Mouse (Mus musculus): Measurements from ENCODE around the gene Gm10382. TPM values are rescaled to one million over a fixed set of nuclear protein-coding genes. Genes with fewer than 3 reads are reported as not detected.

The Gm10382 gene
- polyA plus RNA-seq, 1 experiment from 2014 or later, result 0.59 TPM

GRCm38 (mm10) chr5:125363894-125364293 lies 25.2 kb upstream of the Gm10382 start:
- no peak for DNase-seq (ENCODE audit: low spot score)
- Histone ChIP-seq H3K9ac (ENCODE audit: low read depth, low read length) (no peak overlapping the region), H3K4me1 (replicated peaks; ENCODE audit: control insufficient read depth, insufficient read depth, low read length) (no peaks in the 10 kb centered on the region), H3K4me2 (replicated peaks; ENCODE audit: low read depth, low read length) (no peak overlapping the region), H3K4me3 (ENCODE audit: low read depth, low read length) (no peak overlapping the region), H3K36me3 (ENCODE audit: control insufficient read depth, insufficient read depth, low read length) (no peaks in the 10 kb centered on the region), H3K27me3 (ENCODE audit: control insufficient read depth, insufficient read depth, low read length) (no peaks in the 10 kb centered on the region), H3K9me3 (ENCODE audit: control insufficient read depth, low read length) (no peaks in the 10 kb centered on the region), H3K27ac (ENCODE audit: low read depth, low read length) (no peak overlapping the region)
- ATAC-seq (ENCODE audit: low FRiP score), result no peak
- WGBS, result 88% methylated on average over 7 of the region's 7 CpGs

- H3K27ac ChIP-seq (ENCODE audit: low read depth, low read length), result no peak overlapping the region
- WGBS, result 82% methylated on average over 4 of the region's 4 CpGs
- H3K4me3 ChIP-seq (ENCODE audit: low read depth, low read length), result no peak overlapping the region
- no peak for ATAC-seq (ENCODE audit: low FRiP score)
- H3K4me1 ChIP-seq (replicated peaks; ENCODE audit: control insufficient read depth, insufficient read depth, low read length), result no peaks in the 10 kb centered on the region
- no peak for DNase-seq (ENCODE audit: low spot score)
- no peaks in the 10 kb centered on the region for H3K27me3 ChIP-seq (ENCODE audit: control insufficient read depth, insufficient read depth, low read length)
- H3K9ac ChIP-seq (ENCODE audit: low read depth, low read length), result no peak overlapping the region
- no peaks in the 10 kb centered on the region for H3K9me3 ChIP-seq (ENCODE audit: control insufficient read depth, low read length)
- H3K4me2 ChIP-seq (replicated peaks; ENCODE audit: low read depth, low read length), result no peak overlapping the region
- H3K36me3 ChIP-seq (ENCODE audit: control insufficient read depth, insufficient read depth, low read length), result no peaks in the 10 kb centered on the region
These were observed 24.2 kb upstream of the Gm10382 start for GRCm38 (mm10) chr5:125364851-125365429.

- ATAC-seq (ENCODE audit: low FRiP score), result no peak
- WGBS, result 72% methylated on average over 5 of the region's 5 CpGs
- DNase-seq (ENCODE audit: low spot score), result no peak
These were observed 21.0 kb upstream of the Gm10382 start for GRCm38 (mm10) chr5:125368156-125368555.

GRCm38 (mm10) chr5:125368568-125368967 lies 20.6 kb upstream of the Gm10382 start:
- DNase-seq (ENCODE audit: low spot score) (peak; percentile 76), ATAC-seq (ENCODE audit: low FRiP score) (no peak)
- H3K36me3 ChIP-seq (ENCODE audit: control insufficient read depth, insufficient read depth, low read length), result no peaks in the 10 kb centered on the region
- no peaks in the 10 kb centered on the region for H3K9me3 ChIP-seq (ENCODE audit: control insufficient read depth, low read length)
- no peak overlapping the region for H3K4me2 ChIP-seq (replicated peaks; ENCODE audit: low read depth, low read length)
- no peaks in the 10 kb centered on the region for H3K4me1 ChIP-seq (replicated peaks; ENCODE audit: control insufficient read depth, insufficient read depth, low read length)
- H3K4me3 ChIP-seq (ENCODE audit: low read depth, low read length), result no peak overlapping the region
- H3K9ac ChIP-seq (ENCODE audit: low read depth, low read length), result no peak overlapping the region
- 1% methylated on average over 4 of the region's 4 CpGs for WGBS
- H3K27me3 ChIP-seq (ENCODE audit: control insufficient read depth, insufficient read depth, low read length), result no peaks in the 10 kb centered on the region
- H3K27ac ChIP-seq (ENCODE audit: low read depth, low read length), result no peak overlapping the region

More at GRCm38 (mm10) chr5:125368156-125368555, 21.0 kb upstream of the Gm10382 start:
- H3K9me3 ChIP-seq (ENCODE audit: control insufficient read depth, low read length), result no peaks in the 10 kb centered on the region
- no peaks in the 10 kb centered on the region for H3K4me1 ChIP-seq (replicated peaks; ENCODE audit: control insufficient read depth, insufficient read depth, low read length)
- no peak overlapping the region for H3K27ac ChIP-seq (ENCODE audit: low read depth, low read length)
- no peaks in the 10 kb centered on the region for H3K27me3 ChIP-seq (ENCODE audit: control insufficient read depth, insufficient read depth, low read length)
- H3K36me3 ChIP-seq (ENCODE audit: control insufficient read depth, insufficient read depth, low read length), result no peaks in the 10 kb centered on the region
- H3K4me3 ChIP-seq (ENCODE audit: low read depth, low read length), result no peak overlapping the region
- H3K4me2 ChIP-seq (replicated peaks; ENCODE audit: low read depth, low read length), result no peak overlapping the region
- no peak overlapping the region for H3K9ac ChIP-seq (ENCODE audit: low read depth, low read length)

GRCm38 (mm10) chr5:125370950-125371693 lies 18.0 kb upstream of the Gm10382 start:
- H3K27me3 ChIP-seq (ENCODE audit: control insufficient read depth, insufficient read depth, low read length), result no peaks in the 10 kb centered on the region
- H3K9ac ChIP-seq (ENCODE audit: low read depth, low read length), result no peak overlapping the region
- no peaks in the 10 kb centered on the region for H3K36me3 ChIP-seq (ENCODE audit: control insufficient read depth, insufficient read depth, low read length)
- H3K27ac ChIP-seq (ENCODE audit: low read depth, low read length), result no peak overlapping the region
- H3K4me3 ChIP-seq (ENCODE audit: low read depth, low read length), result no peak overlapping the region
- DNase-seq (ENCODE audit: low spot score) (no peak), ATAC-seq (ENCODE audit: low FRiP score) (no peak)
- WGBS, result 77% methylated on average over 7 of the region's 7 CpGs
- no peak overlapping the region for H3K4me2 ChIP-seq (replicated peaks; ENCODE audit: low read depth, low read length)
- no peaks in the 10 kb centered on the region for H3K9me3 ChIP-seq (ENCODE audit: control insufficient read depth, low read length)
- H3K4me1 ChIP-seq (replicated peaks; ENCODE audit: control insufficient read depth, insufficient read depth, low read length), result no peaks in the 10 kb centered on the region

- no peak overlapping the region for H3K9ac ChIP-seq (ENCODE audit: low read depth, low read length)
- no peaks in the 10 kb centered on the region for H3K4me1 ChIP-seq (replicated peaks; ENCODE audit: control insufficient read depth, insufficient read depth, low read length)
- no peaks in the 10 kb centered on the region for H3K9me3 ChIP-seq (ENCODE audit: control insufficient read depth, low read length)
- H3K4me3 ChIP-seq (ENCODE audit: low read depth, low read length), result no peak overlapping the region
- no peaks in the 10 kb centered on the region for H3K36me3 ChIP-seq (ENCODE audit: control insufficient read depth, insufficient read depth, low read length)
- DNase-seq (ENCODE audit: low spot score) (no peak), ATAC-seq (ENCODE audit: low FRiP score) (no peak)
- 81% methylated on average over 4 of the region's 4 CpGs for WGBS
- no peaks in the 10 kb centered on the region for H3K27me3 ChIP-seq (ENCODE audit: control insufficient read depth, insufficient read depth, low read length)
- no peak overlapping the region for H3K4me2 ChIP-seq (replicated peaks; ENCODE audit: low read depth, low read length)
- H3K27ac ChIP-seq (ENCODE audit: low read depth, low read length), result no peak overlapping the region
These were observed 17.1 kb upstream of the Gm10382 start for GRCm38 (mm10) chr5:125372027-125372426.

GRCm38 (mm10) chr5:125375871-125376270 lies 13.3 kb upstream of the Gm10382 start:
- Histone ChIP-seq H3K36me3 (ENCODE audit: control insufficient read depth, insufficient read depth, low read length) (no peaks in the 10 kb centered on the region), H3K27me3 (ENCODE audit: control insufficient read depth, insufficient read depth, low read length) (no peaks in the 10 kb centered on the region), H3K9me3 (ENCODE audit: control insufficient read depth, low read length) (no peaks in the 10 kb centered on the region), H3K4me1 (replicated peaks; ENCODE audit: control insufficient read depth, insufficient read depth, low read length) (no peaks in the 10 kb centered on the region), H3K27ac (ENCODE audit: low read depth, low read length) (no peak overlapping the region), H3K4me3 (ENCODE audit: low read depth, low read length) (no peak overlapping the region), H3K9ac (ENCODE audit: low read depth, low read length) (no peak overlapping the region), H3K4me2 (replicated peaks; ENCODE audit: low read depth, low read length) (no peak overlapping the region)
- 88% methylated on average over 2 of the region's 2 CpGs for WGBS
- no peak for DNase-seq (ENCODE audit: low spot score)
- no peak for ATAC-seq (ENCODE audit: low FRiP score)

GRCm38 (mm10) chr5:125377214-125377613 lies 11.9 kb upstream of the Gm10382 start:
- no peaks in the 10 kb centered on the region for H3K9me3 ChIP-seq (ENCODE audit: control insufficient read depth, low read length)
- WGBS, result 59% methylated on average over 7 of the region's 7 CpGs
- no peak for DNase-seq (ENCODE audit: low spot score)

GRCm38 (mm10) chr5:125378919-125379318 lies 10.2 kb upstream of the Gm10382 start:
- Histone ChIP-seq H3K4me3 (ENCODE audit: low read depth, low read length) (no peak overlapping the region), H3K4me2 (replicated peaks; ENCODE audit: low read depth, low read length) (no peak overlapping the region), H3K9me3 (ENCODE audit: control insufficient read depth, low read length) (no peaks in the 10 kb centered on the region), H3K9ac (ENCODE audit: low read depth, low read length) (no peak overlapping the region), H3K27ac (ENCODE audit: low read depth, low read length) (no peak overlapping the region), H3K4me1 (replicated peaks; ENCODE audit: control insufficient read depth, insufficient read depth, low read length) (no peaks in the 10 kb centered on the region), H3K36me3 (ENCODE audit: control insufficient read depth, insufficient read depth, low read length) (no peaks in the 10 kb centered on the region), H3K27me3 (ENCODE audit: control insufficient read depth, insufficient read depth, low read length) (no peaks in the 10 kb centered on the region)
- DNase-seq (ENCODE audit: low spot score), result no peak
- no peak for ATAC-seq (ENCODE audit: low FRiP score)
- WGBS, result 91% methylated on average over 5 of the region's 5 CpGs

More at GRCm38 (mm10) chr5:125377214-125377613, 11.9 kb upstream of the Gm10382 start:
- no peak overlapping the region for H3K9ac ChIP-seq (ENCODE audit: low read depth, low read length)
- no peaks in the 10 kb centered on the region for H3K36me3 ChIP-seq (ENCODE audit: control insufficient read depth, insufficient read depth, low read length)
- no peak for ATAC-seq (ENCODE audit: low FRiP score)
- no peaks in the 10 kb centered on the region for H3K27me3 ChIP-seq (ENCODE audit: control insufficient read depth, insufficient read depth, low read length)
- no peak overlapping the region for H3K4me2 ChIP-seq (replicated peaks; ENCODE audit: low read depth, low read length)
- no peaks in the 10 kb centered on the region for H3K4me1 ChIP-seq (replicated peaks; ENCODE audit: control insufficient read depth, insufficient read depth, low read length)
- H3K4me3 ChIP-seq (ENCODE audit: low read depth, low read length), result no peak overlapping the region
- H3K27ac ChIP-seq (ENCODE audit: low read depth, low read length), result no peak overlapping the region
